Mouse (Mus musculus) adrenal gland, postnatal 36 days (tissue): Measurements from ENCODE around the gene 1700113H08Rik. TPM values are rescaled to one million over a fixed set of nuclear protein-coding genes. Genes with fewer than 3 reads are reported as not detected.

Source experiments
- DNase-seq, 2 experiments: peaks; one replicate each; pipeline ENCODE4 v3.0.0; 2021; ENCODE audit warnings: mixed read lengths in 1 of 2
- total RNA-seq, 2 experiments: library from RNA; stranded (reverse); gene quantifications; 2 replicates each; pipeline ENCODE4 v1.2.3; 2021

The 1700113H08Rik gene
- total RNA-seq, 2 experiments from 2014 or later: not detected

DNA sequence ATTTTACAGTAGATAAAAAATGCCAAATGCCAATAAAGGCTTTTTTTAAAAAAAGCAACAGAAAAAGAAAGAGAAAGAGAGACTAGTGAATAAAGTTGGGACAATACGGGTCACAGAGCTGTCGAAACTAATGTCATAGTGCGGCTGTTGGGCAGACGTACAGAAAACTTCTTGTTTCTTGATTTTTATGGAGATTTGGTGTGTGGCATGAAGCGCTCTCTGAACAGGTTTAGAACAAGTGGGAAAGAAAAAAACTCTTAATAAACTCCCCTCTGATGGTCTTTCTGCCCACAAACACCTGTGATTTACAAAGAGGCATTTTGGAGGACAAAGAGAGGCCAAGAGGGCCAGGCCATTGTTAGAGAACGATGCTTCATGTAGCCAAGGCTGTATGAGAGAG lies 1.6 kb downstream of the 1700113H08Rik start:
- no peak for DNase-seq

DNA sequence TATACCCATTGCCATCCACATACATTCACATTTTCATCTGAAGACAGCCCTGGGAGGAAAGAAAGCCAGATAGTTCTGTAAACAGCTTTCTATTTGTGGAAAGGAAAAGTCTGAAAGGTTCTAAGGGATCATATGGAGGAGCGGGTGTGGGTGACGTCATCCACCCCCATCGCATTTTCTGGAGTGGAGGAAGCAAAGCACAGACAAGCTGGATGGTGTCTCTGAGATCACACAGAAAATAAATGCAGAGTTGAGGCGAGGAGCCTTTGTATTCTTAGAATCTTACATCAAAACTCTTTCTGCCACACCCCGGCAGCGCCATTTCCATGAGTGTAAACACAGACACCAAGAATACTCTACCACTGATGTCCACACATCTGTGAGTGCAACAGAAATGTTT lies 26.4 kb downstream of the 1700113H08Rik start:
- DNase-seq: no peak

DNA sequence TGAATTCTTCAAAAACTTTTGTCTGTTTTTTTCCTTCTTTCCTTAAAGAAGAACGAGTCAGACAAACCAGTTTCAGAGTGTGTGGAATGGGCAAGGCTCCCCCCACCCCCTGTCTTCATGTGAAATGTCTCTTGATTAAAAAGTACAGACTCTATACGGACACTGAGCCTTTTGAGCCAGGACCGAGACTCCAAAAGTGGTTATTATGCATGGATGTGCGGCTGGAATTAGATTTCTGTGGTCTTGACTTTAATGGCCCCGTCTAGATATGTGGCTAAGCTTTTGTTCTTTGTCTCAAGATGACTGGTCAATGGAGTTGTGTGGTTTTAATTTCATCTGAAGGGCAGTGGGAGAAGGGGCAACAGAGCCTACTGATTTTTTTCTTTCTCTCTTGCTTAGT lies 29.8 kb downstream of the 1700113H08Rik start:
- DNase-seq: no peak

DNA sequence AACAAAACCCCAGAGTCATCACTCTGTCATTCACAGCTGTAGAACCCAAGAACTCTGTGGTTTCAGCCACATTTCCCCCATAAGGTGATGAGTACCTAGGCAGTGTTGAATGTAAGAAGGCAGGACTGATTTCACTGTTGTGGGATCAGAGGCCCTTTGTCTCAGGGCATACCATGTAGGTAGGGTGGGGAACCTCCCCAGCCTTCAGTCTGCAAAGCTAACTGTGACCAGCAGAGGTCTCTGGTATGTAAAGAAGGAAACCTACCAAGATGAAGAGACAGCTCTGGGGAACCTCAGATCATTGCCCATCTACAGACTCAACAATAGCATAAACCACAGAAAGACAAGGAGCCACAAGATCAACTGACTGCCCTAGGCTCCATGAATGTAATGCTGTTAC lies 36.4 kb downstream of the 1700113H08Rik start:
- DNase-seq: peak; percentile 37 to 46

DNA sequence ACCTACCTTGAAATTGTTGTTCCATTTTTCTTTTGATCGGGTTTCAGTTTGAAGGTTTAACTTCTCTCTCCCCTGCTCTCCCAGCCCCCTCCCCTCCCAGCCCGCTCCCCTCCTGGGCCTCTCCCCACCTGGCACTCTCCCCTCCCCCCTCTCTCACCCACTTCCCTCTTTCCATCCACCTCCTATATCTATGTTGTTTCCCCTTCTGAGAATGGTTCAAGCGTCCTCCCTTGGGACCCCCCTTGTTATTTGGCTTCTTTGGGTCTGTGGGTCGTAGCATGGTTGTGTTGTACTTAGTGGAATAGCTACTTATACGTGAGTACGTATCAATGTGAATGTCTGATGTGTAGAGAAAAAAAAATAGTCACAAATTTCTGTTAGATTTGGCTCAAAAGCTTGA lies 40.9 kb downstream of the 1700113H08Rik start:
- no peak for DNase-seq

- no peak for DNase-seq
These were observed 42.8 kb downstream of the 1700113H08Rik start for GRCm38 (mm10) chr10:87100668-87101067.

DNA sequence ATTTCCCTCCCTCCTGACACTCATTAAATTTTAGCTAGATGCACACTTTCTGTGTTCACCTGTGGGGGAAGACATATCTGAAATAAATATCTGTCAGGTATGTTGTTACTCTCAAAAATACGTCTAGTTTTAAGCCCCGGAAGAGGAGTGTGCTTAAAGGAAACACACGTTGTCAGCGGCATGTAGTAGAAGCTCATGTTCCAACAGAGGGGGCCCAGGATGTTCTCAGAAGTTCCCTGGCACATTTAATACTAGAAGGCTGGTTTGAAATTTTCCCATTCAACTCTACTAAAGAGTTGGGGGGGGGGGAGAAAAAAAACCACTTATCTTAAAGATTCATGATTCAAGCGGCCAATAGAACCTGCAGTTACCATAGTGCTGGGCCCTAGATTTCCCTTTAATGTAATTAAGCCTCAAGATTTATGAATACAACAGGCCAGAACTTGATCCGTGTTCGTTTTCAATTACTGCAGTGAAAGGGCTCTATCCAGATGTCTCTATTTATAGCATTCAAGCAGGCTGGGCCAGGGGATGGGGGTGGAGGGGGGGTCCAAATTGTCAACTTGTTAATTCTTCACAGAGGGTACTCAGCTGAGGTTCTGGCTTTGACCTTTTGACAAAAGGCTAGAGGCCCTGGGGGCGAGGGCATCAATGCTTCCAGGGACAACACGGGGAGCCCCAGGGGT lies 43.6 kb downstream of the 1700113H08Rik start:
- DNase-seq: no peak

- DNase-seq: no peak
These were observed 44.1 kb downstream of the 1700113H08Rik start for GRCm38 (mm10) chr10:87101951-87102320.

GRCm38 (mm10) chr10:87102455-87102854 lies 44.6 kb downstream of the 1700113H08Rik start:
- DNase-seq: no peak

GRCm38 (mm10) chr10:87103286-87103685 lies 45.4 kb downstream of the 1700113H08Rik start:
- no peak for DNase-seq

- no peak for DNase-seq
These were observed 49.9 kb downstream of the 1700113H08Rik start for GRCm38 (mm10) chr10:87107565-87108297.

GRCm38 (mm10) chr10:87108333-87108732 lies 50.5 kb downstream of the 1700113H08Rik start:
- no peak for DNase-seq

DNA sequence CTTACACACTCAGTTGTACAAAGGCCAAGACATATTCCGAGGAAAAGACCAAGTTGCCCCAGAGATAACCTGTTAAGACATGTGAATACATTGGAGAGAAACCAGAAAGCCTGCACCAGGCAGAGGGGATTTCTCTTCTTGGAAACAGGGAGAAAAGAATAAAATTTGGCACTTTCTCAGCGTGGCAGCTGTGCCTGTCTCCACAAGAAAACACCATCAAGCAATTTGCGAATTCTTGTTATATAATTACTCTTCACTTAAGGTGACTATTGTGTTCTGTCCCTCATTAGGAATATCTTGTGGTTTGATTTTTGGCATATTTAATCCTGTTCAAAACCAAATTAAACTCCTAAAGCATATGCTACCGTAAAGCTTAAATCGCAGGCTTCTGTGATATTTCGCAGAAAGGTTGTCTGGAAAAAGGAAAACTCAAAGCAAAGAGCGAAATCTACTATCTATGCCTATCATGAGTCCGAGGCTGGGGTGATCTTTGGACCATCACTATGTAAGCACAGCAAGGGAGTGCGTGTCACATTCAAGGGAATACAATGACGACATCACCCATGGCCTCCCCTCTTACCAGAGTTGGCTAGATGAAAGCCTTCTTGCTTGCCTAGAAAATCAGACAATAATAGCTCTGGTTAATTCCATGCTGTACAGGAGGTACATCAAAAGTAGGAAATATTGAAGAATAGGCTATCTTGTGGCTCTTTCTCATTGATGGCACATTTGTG lies 51.4 kb downstream of the 1700113H08Rik start:
- no peak for DNase-seq

- DNase-seq: no peak
These were observed 53.1 kb downstream of the 1700113H08Rik start for GRCm38 (mm10) chr10:87110909-87111308.

DNA sequence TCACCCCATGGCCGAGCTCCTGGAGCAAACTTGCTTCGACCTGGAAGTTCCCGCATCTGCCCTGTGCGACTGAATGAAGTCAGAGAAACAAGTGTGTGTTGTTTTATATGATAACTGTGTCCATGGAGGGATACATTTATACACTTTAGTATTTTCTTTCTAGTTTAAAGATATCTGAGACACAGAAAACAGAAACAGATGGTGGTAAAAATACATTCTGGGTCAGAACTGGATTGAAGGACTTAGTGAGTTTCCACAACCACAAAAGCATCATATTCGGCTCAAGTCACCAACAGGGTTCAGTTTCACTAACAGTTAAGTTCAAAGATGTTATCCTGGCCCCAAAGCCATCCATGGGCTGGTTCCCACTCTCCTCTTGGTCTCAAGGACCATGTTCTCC lies 67.2 kb downstream of the 1700113H08Rik start:
- DNase-seq: no peak

DNA sequence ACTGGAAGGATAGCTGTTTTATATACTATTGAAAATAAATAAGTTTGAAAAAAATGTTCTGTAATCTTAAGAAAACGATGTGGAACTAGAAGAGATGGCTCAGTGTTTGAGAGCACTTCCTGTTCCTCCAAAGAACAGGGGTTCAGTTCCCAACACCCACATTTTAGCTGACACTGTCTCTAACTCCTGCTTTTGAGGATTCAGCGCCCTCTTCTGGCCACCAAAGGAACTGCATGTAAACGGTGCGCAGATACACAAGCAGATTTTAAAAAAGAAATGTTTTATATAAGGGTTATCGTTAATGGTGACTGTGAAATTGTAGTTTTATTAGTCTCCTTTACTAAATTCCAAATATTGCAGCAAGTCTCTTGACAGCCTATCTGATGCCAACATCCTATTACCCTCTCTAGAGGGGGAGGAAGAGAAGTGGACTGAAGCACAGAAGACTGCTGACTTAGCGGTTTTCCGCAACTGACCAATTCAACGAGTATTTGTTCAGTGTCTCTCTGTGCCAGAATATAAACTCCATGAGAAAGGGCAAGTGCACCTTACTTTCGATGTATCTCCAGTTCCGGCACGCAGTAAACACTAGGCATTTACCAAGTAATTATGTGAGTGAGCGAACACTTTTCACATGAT lies 68.5 kb downstream of the 1700113H08Rik start:
- DNase-seq: no peak

DNA sequence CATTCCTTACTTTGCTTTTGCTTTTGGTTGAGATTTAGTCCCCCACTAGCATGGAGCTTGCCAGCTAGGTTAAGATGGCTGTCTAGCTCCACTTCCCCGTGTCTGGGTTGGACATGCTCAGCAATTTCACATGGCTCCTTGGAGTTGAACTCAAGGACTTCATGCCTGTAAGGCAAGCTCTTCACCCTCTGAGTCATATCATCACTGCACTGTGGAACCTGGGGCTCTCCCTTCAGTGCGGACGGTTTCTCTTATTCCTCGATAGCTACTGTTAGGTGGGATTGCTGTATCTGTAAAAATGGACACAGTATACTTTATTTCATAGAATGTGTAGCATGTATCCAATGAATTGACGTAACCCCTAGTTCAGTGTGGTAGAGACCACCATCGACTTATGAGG lies 93.2 kb downstream of the 1700113H08Rik start:
- no peak for DNase-seq

DNA sequence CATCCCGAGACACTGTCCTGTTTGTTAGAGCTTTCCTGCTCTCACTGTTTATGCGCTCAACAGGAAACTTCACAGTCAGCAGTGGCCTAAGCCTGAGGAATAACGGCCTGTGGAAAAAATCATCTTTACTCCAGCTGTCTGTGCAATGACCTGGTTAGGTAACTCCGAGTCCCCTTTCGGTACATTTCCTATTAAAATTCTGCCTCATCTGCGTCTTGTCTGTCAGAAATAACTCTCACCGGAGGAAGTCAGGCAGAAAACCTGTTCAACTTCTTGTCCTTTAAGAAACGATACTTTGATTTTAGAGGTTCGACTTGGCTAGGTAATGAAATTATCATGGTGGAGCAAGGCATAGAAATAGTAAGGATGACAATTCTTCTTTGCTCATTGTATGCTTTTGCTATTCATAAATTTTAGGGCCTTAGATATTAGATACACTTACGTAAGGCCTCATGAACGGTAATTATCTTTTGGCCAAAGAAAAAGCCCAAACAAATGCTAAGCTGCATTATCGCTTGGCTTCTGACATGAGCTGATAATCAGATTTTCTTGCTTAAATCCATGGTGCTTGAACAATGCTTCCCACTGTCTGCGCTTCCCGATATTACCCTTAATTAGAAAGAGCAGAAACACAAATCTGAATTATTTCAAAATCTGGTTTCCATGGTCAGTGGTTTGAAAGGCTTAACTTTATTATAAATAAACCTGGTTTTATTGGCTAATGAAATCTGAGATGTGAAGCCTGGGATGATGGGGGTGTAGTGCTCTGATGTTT lies 96.1 kb downstream of the 1700113H08Rik start:
- DNase-seq: no peak

DNA sequence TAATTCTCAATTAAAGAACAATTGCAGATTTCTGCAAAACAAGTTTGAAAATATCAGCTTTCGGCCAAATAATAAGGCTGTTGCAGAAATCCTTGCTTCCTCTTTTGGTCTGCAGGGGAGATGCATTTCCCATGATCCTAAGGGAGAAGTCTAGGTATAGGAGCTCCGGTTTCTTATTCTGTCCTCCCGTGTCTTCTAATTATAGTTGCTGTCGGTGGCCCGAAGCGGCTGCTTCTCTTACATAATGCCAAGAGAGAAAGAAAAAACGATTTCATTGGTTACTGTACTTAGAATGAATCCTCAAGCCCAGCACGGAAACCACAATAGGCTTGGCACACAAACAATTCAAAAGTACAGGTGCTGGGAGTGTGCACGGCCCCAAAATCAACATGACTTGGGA lies 101.9 kb downstream of the 1700113H08Rik start:
- no peak for DNase-seq

- DNase-seq: no peak
These were observed 138.4 kb downstream of the 1700113H08Rik start for GRCm38 (mm10) chr10:87196123-87196756.

GRCm38 (mm10) chr10:87198720-87199119 lies 140.9 kb downstream of the 1700113H08Rik start:
- DNase-seq: no peak
